Comparison of ENCODE assay signal across 8 mouse cellular contexts in genomic region chr9:20607100-20607974, GRCm38 (mm10). TPM values are rescaled to one million over a fixed set of nuclear protein-coding genes. Genes with fewer than 3 reads are reported as not detected.
DNase-seq lines count a peak whose midpoint lies in the region; ATAC-seq lines count a peak whose summit lies in the region.

No protein-coding gene starts in this region.

- H3K9ac ChIP-seq in hindbrain, embryonic 12.5 days = peak overlapping the region; percentile 82

- H3K36me3 ChIP-seq in hindbrain, embryonic 12.5 days = peaks cover 10% of the 10 kb centered on the region

- peak; percentile 92 for DNase-seq in NIH3T3 (ENCODE audit: low read depth)
- peak; percentile 87 to 92 for DNase-seq in cerebellum, postnatal 10 days
- DNase-seq in frontal cortex, postnatal 10 days (ENCODE audit: low spot score in 2 of 2) = peak; percentile 75 to 85
- peak; percentile 89 to 95 for DNase-seq in layer of hippocampus, postnatal 14 days (ENCODE audit: low spot score in 2 of 2)
- peak; percentile 82 for DNase-seq in lung, postnatal 14 days
- DNase-seq in retina, adult 2 months (ENCODE audit: low read depth, low spot score) = peak; percentile 90
- DNase-seq in thymus, postnatal 36 days = peak; percentile 86 to 89

- H3K27ac ChIP-seq in hindbrain, embryonic 12.5 days = peak overlapping the region; percentile 98

- H3K9me3 ChIP-seq in hindbrain, embryonic 12.5 days (replicated peaks) = no peaks in the 10 kb centered on the region

- WGBS in hindbrain, embryonic 12.5 days = under 1% methylated on average over 57 of the region's 57 CpGs

- ATAC-seq in hindbrain, embryonic 12.5 days (ENCODE audit: low FRiP score) = peak; percentile 90

- H3K4me3 ChIP-seq in hindbrain, embryonic 12.5 days = peak overlapping the region; percentile 72

- no peaks in the 10 kb centered on the region for H3K27me3 ChIP-seq in hindbrain, embryonic 12.5 days

- peak overlapping the region; percentile 68 for H3K4me2 ChIP-seq in hindbrain, embryonic 12.5 days (replicated peaks)

- no peaks in the 10 kb centered on the region for H3K4me1 ChIP-seq in hindbrain, embryonic 12.5 days

RNA-seq across cellular contexts. Expression of gene Zfp846, which starts 26.2 kb away (rescaled TPM):
- polyA plus RNA-seq in hindbrain, embryonic 12.5 days (2016; fragmentation: Nextera tagmentation; extraction: Ambion mirVana) = 30.6 and 34.8 TPM in 2 replicates
- total RNA-seq in layer of hippocampus, postnatal 14 days (2021) = 10 to 100 TPM; 20.6 to 22.8 TPM

RNA-seq across cellular contexts. Expression of gene Ubl5, which starts 35.3 kb away (rescaled TPM):
- polyA plus RNA-seq in hindbrain, embryonic 12.5 days (2016; fragmentation: Nextera tagmentation; extraction: Ambion mirVana) = 445 and 471 TPM in 2 replicates
- total RNA-seq in layer of hippocampus, postnatal 14 days (2021) = 100 to 1,000 TPM; 310 to 314 TPM

RNA-seq across cellular contexts. Expression of gene Fbxl12, which starts 37.2 kb away (rescaled TPM):
- 18.3 and 19.8 TPM in 2 replicates for polyA plus RNA-seq in hindbrain, embryonic 12.5 days (2016; fragmentation: Nextera tagmentation; extraction: Ambion mirVana)
- 10 to 100 TPM; 17.9 to 18.9 TPM for total RNA-seq in layer of hippocampus, postnatal 14 days (2021)

RNA-seq across cellular contexts. Expression of gene Pin1, which starts 44.6 kb away (rescaled TPM):
- polyA plus RNA-seq in hindbrain, embryonic 12.5 days (2016; fragmentation: Nextera tagmentation; extraction: Ambion mirVana) = 47.2 and 49.4 TPM in 2 replicates
- total RNA-seq in layer of hippocampus, postnatal 14 days (2021) = 10 to 100 TPM; 33.8 to 34.0 TPM

Comparison
In these comparisons a context has a peak if more than half of its experiments do, and no peak if none do; other contexts are left out.
1. Peak in every context shown above with its lines: DNase-seq, ATAC-seq, H3K4me3 ChIP-seq and H3K27ac ChIP-seq.